Mouse (Mus musculus) ZHBTc4 (cell line): ENCODE measurements at regions not wholly inside any gene's neighbourhood (a gene's known extent, or its start where the extent isn't known, plus 50 kb on each side); places are given as distances from the start of the nearest gene placed in this dataset.

Experiments
- DNase-seq: peaks from one replicate; pipeline ENCODE4 v3.0.0-alpha.2; 2011; ENCODE audit warnings: low read depth, low spot score

DNA sequence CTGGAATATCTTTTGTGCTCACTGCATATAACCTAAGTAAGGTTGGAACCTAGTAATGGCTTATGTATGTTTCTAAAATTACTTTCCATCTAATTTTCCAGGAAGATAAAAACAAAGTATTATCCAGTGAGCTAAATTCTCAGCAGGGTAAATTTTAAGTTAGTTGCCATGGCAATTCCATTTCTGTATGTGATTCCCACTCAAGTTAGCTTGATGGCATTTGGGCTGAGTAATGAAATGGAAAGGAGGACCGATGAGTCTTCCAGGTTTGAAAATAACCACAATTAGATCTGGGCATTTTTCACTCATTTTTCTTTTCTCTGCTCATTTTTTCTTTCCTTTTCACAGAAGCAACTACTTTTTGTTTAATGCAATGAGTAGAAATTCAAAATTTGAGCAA, 398.4 kb upstream of the Gm10801 start:
- no peak for DNase-seq

- DNase-seq, result no peak
These were observed 392.5 kb upstream of the Gm10801 start for GRCm38 (mm10) chr2:98269562-98269961.

DNA sequence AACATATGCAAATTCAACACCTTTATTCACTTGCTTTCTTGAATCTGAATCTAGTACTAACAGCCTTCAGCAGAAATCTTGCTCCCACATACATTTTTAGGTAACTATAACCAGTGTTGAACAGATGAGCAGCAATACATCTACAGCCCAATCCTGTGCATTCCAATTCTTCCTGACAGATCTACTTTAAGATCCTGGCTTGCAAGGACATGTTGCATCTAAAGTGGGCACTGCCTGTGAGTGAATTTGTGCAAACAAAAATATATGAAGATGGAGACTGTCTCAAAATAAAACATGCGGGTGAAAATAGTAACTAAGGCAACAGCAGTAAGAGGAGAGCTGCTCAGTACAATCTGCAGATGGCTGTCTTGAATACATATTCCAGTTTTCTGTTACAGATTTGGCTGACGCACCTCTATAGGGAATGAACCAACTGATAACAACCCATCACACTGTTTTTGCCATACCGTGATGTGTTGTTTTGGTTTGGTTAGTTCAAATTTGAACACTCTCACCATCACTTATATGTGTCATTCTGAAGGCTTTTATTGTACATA, 375.2 kb upstream of the Gm10801 start:
- DNase-seq, result no peak

DNA sequence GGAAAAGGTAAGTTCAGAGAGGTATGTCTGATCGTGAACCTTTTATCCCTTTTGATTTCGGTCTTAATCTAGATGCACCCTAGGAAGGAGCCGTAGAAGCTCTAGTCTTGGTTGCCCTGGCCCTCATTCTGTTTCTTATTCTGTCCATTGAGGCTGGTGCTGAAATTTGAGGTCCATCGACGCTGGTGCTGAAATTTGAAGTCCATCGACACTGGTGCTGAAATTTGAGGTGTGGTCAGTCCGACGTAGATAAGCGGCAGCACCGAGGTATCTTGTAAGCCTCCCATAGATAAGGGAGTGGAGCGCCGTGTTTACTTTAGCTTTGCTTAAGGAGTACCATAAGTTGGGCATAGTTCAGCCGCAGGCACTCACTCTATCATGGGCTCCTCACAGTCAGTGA, 332.0 kb upstream of the Gm10801 start:
- DNase-seq, result peak; percentile 44

DNA sequence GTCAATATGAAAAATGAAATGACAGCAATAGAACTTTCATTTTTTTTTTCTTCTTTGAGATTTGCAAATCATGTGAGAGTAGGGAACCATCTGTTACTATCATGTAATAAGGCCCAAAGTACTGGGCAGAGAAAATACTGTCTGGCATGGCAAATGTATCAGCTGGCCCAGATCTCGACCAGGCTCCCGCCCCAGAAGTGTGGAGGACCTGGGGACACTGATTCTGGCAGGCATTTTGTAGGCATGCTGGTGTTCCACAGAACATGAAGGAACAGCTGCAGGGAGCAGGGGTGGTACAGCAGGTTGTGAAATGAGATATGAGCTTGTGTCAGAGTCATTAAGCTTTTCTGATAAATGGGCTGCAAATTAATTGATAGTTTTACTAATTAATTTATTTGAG, 307.8 kb upstream of the Gm10801 start:
- no peak for DNase-seq

GRCm38 (mm10) chr2:98379211-98379610, 282.8 kb upstream of the Gm10801 start:
- no peak for DNase-seq
